Mouse (Mus musculus): Measurements from ENCODE around the gene Rps4x.
A peak's percentile ranks its signal among the peaks of the same experiment; 100 is the strongest.

Gene Rps4x

DNA sequence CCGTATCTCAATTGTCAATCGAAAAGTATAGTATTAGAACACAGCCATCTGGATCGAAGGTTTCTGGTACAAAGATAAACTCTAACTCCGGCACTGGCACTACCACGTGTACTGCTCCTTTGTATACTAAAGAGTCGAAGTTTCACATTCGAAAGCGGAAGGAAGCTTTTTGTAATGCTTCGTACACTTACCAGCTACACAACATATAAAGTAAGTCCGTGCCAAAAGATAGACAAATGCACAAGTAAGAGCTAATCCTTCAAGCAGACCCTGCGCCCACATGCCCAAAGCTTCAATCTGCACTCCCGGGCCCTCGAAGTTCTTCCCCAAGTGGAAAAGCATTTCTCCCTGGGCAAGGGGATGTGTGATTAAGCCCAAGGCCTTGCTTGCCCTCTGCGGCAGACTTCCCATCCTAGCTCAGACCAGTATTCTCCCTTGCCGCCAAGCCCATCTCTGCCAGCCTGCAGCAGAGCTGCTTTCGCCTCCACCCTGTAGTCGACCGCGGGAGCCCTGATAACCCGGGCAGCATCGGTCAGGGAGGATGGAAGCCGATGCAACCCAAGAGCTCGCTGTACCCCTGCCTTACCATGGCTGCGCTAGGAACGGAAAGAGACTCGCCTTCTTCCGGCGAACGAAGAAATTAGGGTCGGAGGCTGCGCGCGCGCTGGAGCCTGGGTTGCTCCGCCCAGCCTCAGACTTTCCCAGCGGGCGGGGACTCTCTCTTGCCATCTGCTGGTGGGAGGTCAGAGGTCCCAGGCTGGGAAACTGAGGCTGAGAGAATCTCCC lies at the start of gene Rps4x:
Gene Rps4x (minus strand): TSS at position 683 of the 786 bp plus-strand sequence.
- DNase-seq: peak; percentile 80 to 82

GRCm38 (mm10) chrX:102219126-102219525 lies 29.9 kb upstream of the Rps4x start:
- peak; percentile 11 to 13 for DNase-seq

GRCm38 (mm10) chrX:102215356-102215755 lies 26.2 kb upstream of the Rps4x start:
- DNase-seq: peak; percentile 2 to 3

GRCm38 (mm10) chrX:102190840-102191239 lies 1.6 kb upstream of the Rps4x start:
- no peak for DNase-seq

GRCm38 (mm10) chrX:102189581-102189980 lies 387 bp upstream of the Rps4x start:
- no peak for DNase-seq

DNA sequence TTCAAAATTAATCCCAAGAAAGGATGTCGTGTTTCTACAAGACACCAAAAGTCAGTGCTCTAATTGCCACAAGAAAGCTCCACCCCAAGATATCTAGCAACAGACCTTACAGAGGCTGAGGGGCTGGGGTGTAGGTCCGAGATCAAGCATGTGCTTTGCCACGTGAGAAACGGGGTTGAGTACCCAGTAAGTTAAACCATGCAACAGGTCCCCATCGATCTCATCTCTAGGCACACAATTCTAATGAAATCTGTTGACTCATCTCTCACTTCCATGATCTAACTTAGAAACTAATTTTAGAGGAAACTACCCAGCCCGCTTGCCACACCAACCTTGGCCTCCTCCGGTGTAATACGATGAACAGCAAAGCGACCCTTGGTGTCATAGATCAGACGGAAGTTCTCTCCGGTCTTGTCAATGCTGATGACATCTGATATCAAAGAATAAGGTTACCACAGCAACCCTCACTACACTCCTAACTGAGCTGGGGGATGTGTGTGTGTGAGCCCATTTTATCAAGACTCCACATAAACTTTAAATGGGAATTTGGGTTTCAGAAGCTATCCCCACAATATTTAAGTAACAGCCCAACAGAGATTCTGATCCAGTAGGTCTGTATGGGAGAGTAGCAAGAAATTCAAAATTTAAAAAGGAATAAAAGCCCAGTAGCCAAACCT lies 2.0 kb downstream of the Rps4x start:
- DNase-seq: no peak

DNA sequence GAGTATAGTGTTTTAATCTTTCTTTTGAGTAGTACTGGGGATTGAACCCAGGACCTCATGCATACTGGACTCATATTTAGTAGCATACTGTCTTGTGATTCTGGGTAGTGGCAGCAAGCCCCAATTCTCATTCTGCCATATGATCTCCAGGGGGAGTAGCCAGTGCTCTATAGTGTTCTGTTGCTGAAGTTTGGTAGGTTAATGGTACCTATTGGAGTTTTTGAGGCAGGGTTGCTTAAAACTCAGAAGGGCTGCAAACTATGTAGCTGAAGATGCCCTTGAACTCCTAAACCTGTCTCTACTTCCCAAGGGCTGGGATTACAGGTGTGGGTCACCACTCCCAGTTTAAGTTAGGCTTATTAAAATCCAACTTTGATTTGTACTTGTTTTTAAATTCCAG lies 6.6 kb downstream of the Rps4x start:
- no peak for DNase-seq

DNA sequence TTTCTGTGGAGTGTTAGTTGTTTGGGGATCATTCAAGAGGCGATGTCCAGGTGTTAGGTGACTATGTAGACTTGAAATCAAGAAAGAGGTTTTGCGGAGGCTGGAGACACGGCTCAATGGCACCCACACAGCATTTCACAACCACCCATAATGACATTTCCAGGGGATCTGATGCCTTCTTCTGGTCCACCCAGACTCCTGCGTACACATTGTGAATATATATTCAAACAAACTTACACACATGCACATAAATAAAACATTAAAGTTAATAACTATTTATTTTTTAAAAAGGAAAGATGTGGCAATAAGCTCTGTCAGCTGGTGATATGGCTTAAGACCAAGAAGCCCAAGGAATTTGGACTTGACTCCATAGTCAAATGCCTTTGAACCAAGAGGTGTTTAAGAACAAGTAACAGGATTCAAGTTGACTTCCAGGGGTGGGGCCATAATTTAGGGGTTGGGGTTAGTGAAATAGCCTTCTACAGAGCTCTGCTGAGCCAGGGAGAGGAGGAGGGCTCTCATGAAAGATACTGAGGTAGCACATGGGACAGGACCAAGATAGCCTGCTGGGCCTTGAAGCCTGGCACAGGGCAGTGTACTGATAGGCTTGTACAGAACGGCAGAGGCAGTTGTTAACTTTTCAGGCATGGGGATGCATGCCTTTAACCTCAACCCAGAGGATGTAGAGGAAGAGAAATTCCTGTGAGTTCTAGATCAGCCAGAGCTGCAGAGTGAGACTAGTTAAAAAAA lies 13.5 kb downstream of the Rps4x start:
- DNase-seq: no peak

- no peak for DNase-seq
Measured at GRCm38 (mm10) chrX:102170900-102171299, 18.3 kb downstream of the Rps4x start.

- DNase-seq: no peak
Measured at GRCm38 (mm10) chrX:102170135-102170534, 19.1 kb downstream of the Rps4x start.

DNA sequence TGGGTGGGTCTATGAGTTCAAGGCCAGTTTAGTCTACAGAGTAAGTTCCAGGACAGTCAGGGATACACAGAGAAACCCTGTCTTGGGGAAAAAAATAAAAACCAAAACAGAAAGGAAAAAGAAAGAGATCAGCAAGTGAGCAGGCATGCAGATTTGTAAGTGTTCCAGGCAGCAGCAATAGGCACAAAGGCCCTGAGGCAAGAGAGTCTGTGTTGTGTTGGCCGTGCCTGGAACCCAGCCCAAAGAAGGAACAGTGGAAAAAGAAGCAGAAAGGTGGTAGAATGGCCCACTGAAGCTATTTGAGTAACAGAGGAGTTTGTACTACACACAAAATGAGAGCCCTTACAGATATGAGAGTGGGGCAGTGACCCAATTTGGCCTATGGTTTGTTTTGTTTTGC lies 19.5 kb downstream of the Rps4x start:
- no peak for DNase-seq

- DNase-seq: no peak
Measured at GRCm38 (mm10) chrX:102166986-102167385, 22.2 kb downstream of the Rps4x start.

GRCm38 (mm10) chrX:102166521-102166920 lies 22.7 kb downstream of the Rps4x start:
- DNase-seq: no peak

- no peak for DNase-seq
Measured at GRCm38 (mm10) chrX:102163529-102163928, 25.7 kb downstream of the Rps4x start.

DNA sequence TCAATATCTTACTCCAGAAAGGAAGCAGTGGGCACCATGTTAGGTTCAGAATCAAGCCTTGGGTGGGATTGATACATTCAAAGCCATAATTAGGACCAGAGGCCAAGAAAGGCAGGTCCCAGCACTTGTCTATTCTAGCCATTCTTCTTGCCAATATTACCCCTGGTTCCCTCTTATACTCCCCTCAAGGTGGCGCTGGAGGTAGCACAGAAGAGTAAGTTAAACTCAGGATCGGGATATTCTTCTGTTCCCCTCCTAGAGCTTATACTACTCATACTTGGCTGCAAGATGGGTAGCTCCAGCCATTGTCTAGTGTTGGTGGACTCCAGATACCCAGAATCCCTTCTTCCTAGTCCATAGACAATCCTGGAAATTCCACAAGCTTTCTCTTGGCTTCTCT lies 26.1 kb downstream of the Rps4x start:
- DNase-seq: no peak

DNA sequence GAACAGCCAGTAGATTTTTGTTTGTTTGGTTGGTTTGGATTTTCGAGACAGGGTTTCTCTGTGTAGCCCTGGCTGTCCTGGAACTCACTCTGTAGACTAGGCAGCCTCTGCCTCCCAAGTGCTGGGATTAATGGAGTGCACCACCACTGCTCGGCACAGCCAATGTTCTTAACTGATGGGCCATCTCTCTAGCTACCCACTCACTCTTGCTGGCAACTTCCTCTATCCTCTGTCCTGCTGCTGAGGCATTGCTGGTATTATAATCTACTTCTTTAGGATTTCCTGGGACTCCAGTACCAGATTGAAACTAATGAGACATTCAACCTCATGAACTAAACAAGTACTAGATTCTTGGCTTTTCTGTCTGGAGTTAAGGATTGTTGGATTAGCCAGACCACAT lies 28.7 kb downstream of the Rps4x start:
- no peak for DNase-seq

- DNase-seq: peak; percentile 12 to 46
Measured at GRCm38 (mm10) chrX:102159778-102160177, 29.4 kb downstream of the Rps4x start.

- DNase-seq: no peak
Measured at GRCm38 (mm10) chrX:102157423-102157791, 31.8 kb downstream of the Rps4x start.

DNA sequence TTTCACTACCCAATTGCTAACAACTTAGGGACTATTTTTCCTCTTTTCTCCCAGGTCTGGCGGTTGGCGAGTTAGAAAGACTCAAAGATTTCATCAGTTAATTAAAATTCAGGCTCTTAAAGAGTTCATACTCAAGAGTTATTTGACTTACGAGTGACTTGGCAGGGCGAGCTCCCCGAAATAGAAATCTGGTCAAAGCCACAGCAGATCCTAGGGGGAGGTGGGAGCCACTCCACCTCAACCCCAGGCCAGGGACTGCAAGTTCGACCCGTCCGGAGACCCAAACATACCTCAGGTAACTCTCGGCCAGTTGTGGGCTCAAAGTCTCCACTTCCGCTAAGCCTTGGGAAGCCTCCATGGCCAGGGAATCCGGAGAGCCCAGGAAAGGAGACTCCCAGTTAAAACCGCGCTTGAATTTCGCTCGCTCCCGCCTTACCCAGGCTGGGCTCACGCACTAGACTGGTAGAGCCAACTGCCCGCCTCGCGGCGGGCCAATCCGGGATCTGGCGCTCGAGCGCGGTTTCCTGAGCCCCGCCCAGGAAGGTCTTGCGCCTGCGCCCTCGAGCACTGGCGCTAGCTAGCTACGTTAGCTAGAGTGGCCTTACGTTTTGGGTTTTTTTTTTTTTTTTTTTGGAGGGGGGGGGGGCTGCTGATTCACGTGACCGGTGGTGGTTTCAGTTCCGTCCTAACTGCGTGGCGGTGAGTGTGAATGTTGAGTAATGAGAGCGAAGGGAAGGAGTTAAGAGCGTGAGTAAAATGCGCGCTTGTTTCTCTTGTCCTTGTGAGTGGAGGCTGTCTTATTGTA lies 32.4 kb downstream of the Rps4x start, which contains the start of gene Ercc6l:
Gene Ercc6l (minus strand): TSS at position 474 of the 805 bp plus-strand sequence.
- peak; percentile 92 for DNase-seq

DNA sequence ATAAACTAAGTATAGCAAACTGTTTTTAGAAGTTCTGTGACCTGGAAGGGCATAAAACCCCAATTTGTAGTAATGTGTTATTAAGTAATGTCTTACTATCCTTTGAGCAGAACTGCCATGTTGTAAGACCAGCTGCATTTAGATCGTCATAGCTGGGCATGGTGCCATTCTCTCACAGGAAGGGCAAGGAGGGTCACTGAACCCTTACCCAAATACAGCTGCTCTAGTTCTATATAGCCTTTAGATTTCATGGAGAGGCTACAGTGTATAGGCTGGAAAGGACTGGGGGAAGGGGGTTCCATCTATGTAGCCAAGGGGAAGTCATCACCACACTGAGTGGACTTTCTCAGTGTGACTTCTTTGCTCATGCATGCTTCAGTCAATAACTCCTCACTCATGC lies 48.0 kb downstream of the Rps4x start:
- DNase-seq: no peak
